Mouse (Mus musculus): ENCODE data around the gene 4933415A04Rik. TPM values are rescaled to one million over a fixed set of nuclear protein-coding genes. Genes with fewer than 3 reads are reported as not detected.

Gene 4933415A04Rik
- polyA plus RNA-seq, 1 experiment, result 3.2 TPM

DNA sequence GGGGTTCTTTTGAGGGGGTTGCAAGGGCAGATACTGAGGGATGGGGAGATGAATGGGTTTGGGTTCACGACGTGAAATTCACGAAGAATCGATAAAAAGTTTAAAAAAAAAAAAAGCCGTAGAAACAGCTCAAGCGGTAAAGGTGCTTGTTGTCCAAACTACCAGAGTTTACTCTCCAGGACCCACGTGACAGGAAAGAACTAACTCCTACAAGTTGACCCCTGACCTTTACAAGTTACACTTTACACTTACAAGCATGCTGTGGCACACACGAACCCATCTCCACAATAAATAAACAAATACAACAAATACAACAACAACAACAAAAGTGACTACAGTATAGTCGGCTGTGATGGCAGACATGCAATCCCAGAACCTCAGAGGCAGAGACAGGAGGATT is 44.8 kb downstream of the 4933415A04Rik start:
- WGBS, result 83% methylated on average over 9 of the region's 9 CpGs
- H3K4me3 ChIP-seq (replicated peaks; ENCODE audit: control insufficient read depth, low read depth, low read length), result no peak overlapping the region
- H3K27ac ChIP-seq (ENCODE audit: control insufficient read depth, insufficient read depth, low read depth, low read length, poor library complexity), result no peak overlapping the region
- H3K4me1 ChIP-seq (ENCODE audit: control insufficient read depth, insufficient read depth, low read length), result no peaks in the 10 kb centered on the region; the same call in 1 of the 2 replicates
- no peak for TF ChIP-seq POLR2A (IDR thresholded peaks at IDR 0.05; ENCODE audit: borderline replicate concordance, control insufficient read depth, low read depth, low read length)
- TF ChIP-seq CTCF (IDR thresholded peaks at IDR 0.05; ENCODE audit: control insufficient read depth, insufficient read depth, low read length), result no peak

DNA sequence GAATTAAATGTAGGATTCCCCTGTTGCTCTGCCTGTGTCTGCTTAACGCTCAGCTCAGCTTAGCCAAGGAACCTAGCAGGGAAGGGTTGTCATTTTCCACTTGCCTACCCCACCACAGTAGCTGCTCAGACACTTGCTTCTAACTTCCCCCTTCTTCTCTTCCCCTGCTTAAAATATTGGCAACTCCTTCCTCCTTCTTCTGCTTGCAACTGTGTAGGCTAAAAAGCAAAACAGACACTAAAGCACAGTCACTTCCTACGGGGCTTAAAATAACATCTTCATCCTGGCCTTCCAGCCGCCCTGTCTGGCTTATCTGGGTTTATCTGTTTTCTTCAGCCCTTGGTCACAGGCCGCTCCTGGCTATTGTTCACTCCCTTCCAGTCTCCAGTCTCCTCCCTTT is 45.7 kb downstream of the 4933415A04Rik start:
- 2% methylated on average over 4 of the region's 4 CpGs for WGBS
- H3K27ac ChIP-seq (ENCODE audit: control insufficient read depth, insufficient read depth, low read depth, low read length, poor library complexity), result no peak overlapping the region

DNA sequence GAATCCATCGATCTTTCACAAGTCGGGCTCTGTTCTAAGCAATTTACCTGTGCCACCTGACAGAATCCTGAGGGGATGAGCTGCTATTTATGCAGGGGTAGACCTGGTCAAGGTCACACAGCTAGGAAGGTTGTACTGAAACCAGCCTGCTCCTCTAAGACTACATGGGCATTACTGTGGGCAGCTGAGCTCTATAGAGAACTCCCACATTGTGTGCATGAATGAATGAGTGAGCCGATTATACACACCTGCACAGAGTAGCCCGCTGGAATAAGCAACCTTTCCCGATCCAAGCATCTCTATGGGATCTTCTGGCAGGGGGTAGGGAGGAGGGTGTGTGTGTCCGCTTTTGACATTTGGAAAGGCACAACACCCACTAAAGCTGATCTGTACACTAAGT is 46.3 kb downstream of the 4933415A04Rik start:
- Histone ChIP-seq H3K27ac (ENCODE audit: control insufficient read depth, insufficient read depth, low read depth, low read length, poor library complexity) (no peak overlapping the region), H3K4me1 (ENCODE audit: control insufficient read depth, insufficient read depth, low read length) (no peaks in the 10 kb centered on the region; the same call in 1 of the 2 replicates), H3K4me3 (replicated peaks; ENCODE audit: control insufficient read depth, low read depth, low read length) (no peak overlapping the region)
- 45% methylated on average over 6 of the region's 6 CpGs for WGBS
- no peak for TF ChIP-seq CTCF (IDR thresholded peaks at IDR 0.05; ENCODE audit: control insufficient read depth, insufficient read depth, low read length)
- TF ChIP-seq POLR2A (IDR thresholded peaks at IDR 0.05; ENCODE audit: borderline replicate concordance, control insufficient read depth, low read depth, low read length), result no peak

More for the DNA sequence above, 45.7 kb downstream of the 4933415A04Rik start:
- no peak for TF ChIP-seq CTCF (IDR thresholded peaks at IDR 0.05; ENCODE audit: control insufficient read depth, insufficient read depth, low read length)
- TF ChIP-seq POLR2A (IDR thresholded peaks at IDR 0.05; ENCODE audit: borderline replicate concordance, control insufficient read depth, low read depth, low read length), result no peak
- Histone ChIP-seq H3K4me3 (replicated peaks; ENCODE audit: control insufficient read depth, low read depth, low read length) (no peak overlapping the region), H3K4me1 (ENCODE audit: control insufficient read depth, insufficient read depth, low read length) (no peaks in the 10 kb centered on the region; the same call in 1 of the 2 replicates)

DNA sequence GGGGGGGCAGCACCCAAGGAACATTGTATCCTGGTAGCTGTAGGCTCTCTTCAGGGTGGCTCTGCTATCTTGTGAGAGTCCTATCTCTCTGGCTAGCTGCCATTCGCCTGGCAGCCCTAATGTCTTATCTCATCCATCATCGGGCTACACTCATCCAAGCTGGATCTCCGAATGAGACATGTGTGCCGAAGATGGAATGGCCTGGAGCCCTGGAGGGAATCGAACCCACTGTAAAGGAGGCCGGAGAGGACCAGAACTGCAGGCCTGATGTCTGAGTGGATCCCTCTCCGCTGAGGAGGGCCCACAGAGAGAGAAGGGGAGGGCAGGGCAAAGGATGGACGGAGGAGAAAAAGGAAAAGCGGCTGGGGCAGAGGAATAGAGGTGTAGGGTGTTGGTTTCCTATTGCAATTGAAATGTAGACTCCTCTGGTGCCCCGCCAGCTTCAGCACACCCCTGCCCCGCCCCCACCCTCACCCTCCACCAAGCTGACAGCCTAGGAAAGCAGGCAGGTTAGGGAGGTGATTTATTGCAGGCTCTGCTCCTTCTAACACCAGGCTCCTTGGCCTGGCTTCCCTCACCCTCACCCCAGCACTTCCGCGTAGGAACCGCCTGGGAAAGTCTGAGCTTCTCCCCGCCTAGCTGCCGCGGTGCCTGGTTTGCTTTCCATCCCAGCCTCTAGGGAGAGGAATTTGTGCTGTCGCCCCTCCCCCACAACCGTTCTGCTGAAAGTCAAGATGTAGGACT is 47.0 kb downstream of the 4933415A04Rik start:
- no peak for TF ChIP-seq POLR2A (IDR thresholded peaks at IDR 0.05; ENCODE audit: borderline replicate concordance, control insufficient read depth, low read depth, low read length)
- TF ChIP-seq CTCF (IDR thresholded peaks at IDR 0.05; ENCODE audit: control insufficient read depth, insufficient read depth, low read length), result no peak
- WGBS, result 22% methylated on average over 19 of the region's 19 CpGs
- Histone ChIP-seq H3K27ac (ENCODE audit: control insufficient read depth, insufficient read depth, low read depth, low read length, poor library complexity) (no peak overlapping the region), H3K4me1 (ENCODE audit: control insufficient read depth, insufficient read depth, low read length) (no peaks in the 10 kb centered on the region; the same call in 1 of the 2 replicates), H3K4me3 (replicated peaks; ENCODE audit: control insufficient read depth, low read depth, low read length) (no peak overlapping the region)

DNA sequence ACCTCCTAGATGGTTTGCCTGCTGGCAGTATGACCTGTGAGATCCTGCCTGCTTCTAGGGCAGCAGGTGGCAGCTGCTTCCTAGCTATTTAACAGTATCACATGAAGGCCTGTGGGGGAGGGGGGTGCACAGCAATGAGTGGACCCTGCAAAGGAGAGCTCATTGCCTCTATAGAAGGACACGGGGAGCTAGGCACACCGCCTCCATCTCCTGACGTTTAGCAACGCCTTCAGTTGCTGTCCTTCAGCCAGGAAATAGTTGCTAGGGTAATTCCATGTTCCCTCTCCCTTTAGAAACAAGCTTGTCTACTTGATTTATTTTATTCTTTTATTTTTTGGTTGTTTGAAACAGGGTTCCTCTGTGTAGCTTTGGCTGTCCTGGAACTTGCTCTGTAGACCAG is 49.9 kb downstream of the 4933415A04Rik start:
- no peaks in the 10 kb centered on the region; the same call in 1 of the 2 replicates for H3K4me1 ChIP-seq (ENCODE audit: control insufficient read depth, insufficient read depth, low read length)
- no peak overlapping the region for H3K4me3 ChIP-seq (replicated peaks; ENCODE audit: control insufficient read depth, low read depth, low read length)
- WGBS, result 55% methylated on average over 4 of the region's 4 CpGs
- H3K27ac ChIP-seq (ENCODE audit: control insufficient read depth, insufficient read depth, low read depth, low read length, poor library complexity), result no peak overlapping the region
- TF ChIP-seq POLR2A (IDR thresholded peaks at IDR 0.05; ENCODE audit: borderline replicate concordance, control insufficient read depth, low read depth, low read length) (no peak), CTCF (IDR thresholded peaks at IDR 0.05; ENCODE audit: control insufficient read depth, insufficient read depth, low read length) (no peak)

DNA sequence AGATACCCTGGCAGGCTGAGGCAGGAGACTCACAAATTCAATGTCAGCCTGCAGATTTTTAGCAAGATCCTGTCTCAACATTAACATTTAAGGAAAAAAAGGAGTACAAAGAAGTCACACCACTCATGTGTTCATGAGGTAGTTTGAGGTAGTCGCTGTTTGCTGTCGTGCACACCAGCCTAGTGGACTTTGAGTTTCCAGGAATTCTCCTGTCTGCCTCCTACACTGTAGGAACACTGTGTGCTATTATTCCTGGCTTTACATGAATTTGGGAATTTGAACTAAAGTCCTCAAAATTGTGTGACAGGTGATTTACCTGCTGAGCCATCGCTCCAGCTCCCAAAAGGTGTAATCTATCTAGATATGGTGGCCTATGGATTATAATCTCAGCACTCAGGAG is 51.6 kb downstream of the 4933415A04Rik start:
- Histone ChIP-seq H3K4me3 (replicated peaks; ENCODE audit: control insufficient read depth, low read depth, low read length) (no peak overlapping the region), H3K27ac (ENCODE audit: control insufficient read depth, insufficient read depth, low read depth, low read length, poor library complexity) (no peak overlapping the region), H3K4me1 (ENCODE audit: control insufficient read depth, insufficient read depth, low read length) (no peaks in the 10 kb centered on the region; the same call in 1 of the 2 replicates)
- 84% methylated on average over 3 of the region's 3 CpGs for WGBS
- no peak for TF ChIP-seq POLR2A (IDR thresholded peaks at IDR 0.05; ENCODE audit: borderline replicate concordance, control insufficient read depth, low read depth, low read length)
- TF ChIP-seq CTCF (IDR thresholded peaks at IDR 0.05; ENCODE audit: control insufficient read depth, insufficient read depth, low read length), result no peak

Other genes with a start within 250 kb of the 4933415A04Rik start
- gene Pttg1, start 160.8 kb upstream of the 4933415A04Rik start, polyA plus RNA-seq (2011; ENCODE audit: insufficient read depth, insufficient read length, low replicate concordance, missing spikeins), result 48.5 and 66.0 TPM in 2 replicates
- 26.8 and 27.2 TPM in 2 replicates for gene Slu7, start 153.3 kb upstream of the 4933415A04Rik start, polyA plus RNA-seq (2011; ENCODE audit: insufficient read depth, insufficient read length, low replicate concordance, missing spikeins)
- gene C1qtnf2, start 112.8 kb upstream of the 4933415A04Rik start, polyA plus RNA-seq (2011; ENCODE audit: insufficient read depth, insufficient read length, low replicate concordance, missing spikeins), result not detected in 2 replicates
- gene Ccnjl, start 58.3 kb upstream of the 4933415A04Rik start, polyA plus RNA-seq (2011; ENCODE audit: insufficient read depth, insufficient read length, low replicate concordance, missing spikeins), result 0.57 and 0.61 TPM in 2 replicates
- not detected in 2 replicates for gene Fabp6, start 14.5 kb downstream of the 4933415A04Rik start, polyA plus RNA-seq (2011; ENCODE audit: insufficient read depth, insufficient read length, low replicate concordance, missing spikeins)
- 20.0 and 24.9 TPM in 2 replicates for gene Pwwp2a, start 95.0 kb downstream of the 4933415A04Rik start, polyA plus RNA-seq (2011; ENCODE audit: insufficient read depth, insufficient read length, low replicate concordance, missing spikeins)
- gene Ttc1, start 161.0 kb downstream of the 4933415A04Rik start, polyA plus RNA-seq (2011; ENCODE audit: insufficient read depth, insufficient read length, low replicate concordance, missing spikeins), result 23.6 and 26.4 TPM in 2 replicates